Mouse (Mus musculus): ENCODE data around the gene Mpped2. TPM values are rescaled to one million over a fixed set of nuclear protein-coding genes. Genes with fewer than 3 reads are reported as not detected.

Gene Mpped2
- total and polyA plus RNA-seq, 2 experiments from 2014 or later: 39.1 to 80.0 TPM

DNA sequence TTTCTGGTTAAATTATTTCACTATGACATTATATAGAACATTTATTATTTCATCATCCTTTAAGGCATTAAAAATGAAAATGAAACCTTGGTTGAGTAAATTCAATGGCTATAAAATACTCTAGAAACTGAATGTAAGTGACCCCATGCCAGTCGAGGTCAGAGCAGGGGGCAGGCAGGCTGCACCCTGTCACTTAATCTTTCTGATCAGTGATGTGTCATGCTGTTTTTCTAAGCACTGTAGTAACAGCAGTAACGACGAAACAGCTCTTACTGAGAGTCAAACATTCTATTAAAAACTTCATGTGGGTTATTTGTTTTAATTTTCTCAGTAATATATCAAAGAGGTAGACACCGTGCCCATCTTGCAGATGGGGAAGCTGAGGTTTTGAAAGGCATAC, 153.4 kb downstream of the Mpped2 start:
- Histone ChIP-seq H3K9me3 (ENCODE audit: low read length) (no peaks in the 10 kb centered on the region), H3K36me3 (ENCODE audit: insufficient read depth, low read length) (no peaks in the 10 kb centered on the region), H3K4me1 (ENCODE audit: insufficient read depth, low read length) (peaks cover 3% of the 10 kb centered on the region; the same call in 1 of the 2 replicates), H3K4me2 (ENCODE audit: low read depth, low read length) (no peak overlapping the region), H3K27me3 (ENCODE audit: insufficient read depth, low read length) (no peaks in the 10 kb centered on the region), H3K27ac (no peak overlapping the region), H3K4me3 (ENCODE audit: low read length) (no peak overlapping the region), H3K9ac (replicated peaks; ENCODE audit: low read length) (no peak overlapping the region)
- DNase-seq (ENCODE audit: low spot score) (no peak), ATAC-seq (no peak)
- no peak for TF ChIP-seq CTCF (IDR thresholded peaks at IDR 0.05; ENCODE audit: low read depth)
- WGBS: 51% methylated on average over 4 of the region's 4 CpGs

DNA sequence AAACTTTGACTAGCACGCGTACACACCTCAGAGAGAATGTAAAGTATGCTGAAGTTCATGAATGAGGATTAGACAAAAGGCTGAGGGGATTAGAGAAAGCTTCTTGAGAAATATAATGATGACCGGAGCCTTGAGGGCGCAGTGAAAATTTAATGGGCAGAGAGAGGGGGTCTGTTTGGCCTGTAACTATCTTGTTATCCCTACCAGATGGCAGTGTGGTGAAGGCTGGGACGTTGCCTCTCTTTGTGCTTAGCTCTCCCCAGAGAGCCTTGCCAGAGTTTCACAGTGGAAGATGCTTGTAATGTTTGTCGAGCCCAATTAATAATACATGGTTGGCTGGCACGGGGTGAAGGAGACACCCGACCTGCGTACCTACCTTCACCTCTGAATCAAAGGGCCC, 156.3 kb downstream of the Mpped2 start:
- DNase-seq (ENCODE audit: low spot score) (peak; percentile 28), ATAC-seq (no peak)

DNA sequence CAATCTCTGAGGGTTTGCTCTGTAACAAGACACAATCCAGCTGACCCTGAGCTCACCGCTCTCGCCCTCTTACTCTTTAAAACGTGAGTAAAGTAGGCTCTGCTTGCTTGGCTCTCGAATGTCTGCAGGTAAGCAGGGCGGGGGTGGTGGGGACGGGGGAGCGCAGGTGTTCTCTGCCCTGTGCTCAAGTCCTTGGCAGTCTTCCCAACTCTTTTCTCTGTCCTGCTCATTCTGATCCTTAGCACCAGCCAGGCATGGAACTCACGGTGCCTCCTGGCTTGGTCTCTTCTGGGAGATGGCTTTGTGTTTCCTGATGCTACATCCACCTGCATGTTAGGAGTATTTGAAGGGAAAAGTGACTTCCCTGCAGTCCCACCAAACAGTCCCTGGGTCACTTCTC, 158.4 kb downstream of the Mpped2 start:
- Histone ChIP-seq H3K27ac (no peak overlapping the region), H3K4me1 (ENCODE audit: insufficient read depth, low read length) (peaks cover 18% of the 10 kb centered on the region), H3K36me3 (ENCODE audit: insufficient read depth, low read length) (no peaks in the 10 kb centered on the region), H3K9me3 (ENCODE audit: low read length) (no peaks in the 10 kb centered on the region), H3K4me2 (ENCODE audit: low read depth, low read length) (no peak overlapping the region), H3K9ac (replicated peaks; ENCODE audit: low read length) (no peak overlapping the region), H3K4me3 (ENCODE audit: low read length) (no peak overlapping the region), H3K27me3 (ENCODE audit: insufficient read depth, low read length) (no peaks in the 10 kb centered on the region)
- ATAC-seq: no peak
- no peak for TF ChIP-seq CTCF (IDR thresholded peaks at IDR 0.05; ENCODE audit: low read depth)
- 77% methylated on average over 8 of the region's 8 CpGs for WGBS
- DNase-seq (ENCODE audit: low spot score): no peak

More for the DNA sequence above, 156.3 kb downstream of the Mpped2 start:
- Histone ChIP-seq H3K4me2 (ENCODE audit: low read depth, low read length) (no peak overlapping the region), H3K4me1 (ENCODE audit: insufficient read depth, low read length) (peaks cover 9% of the 10 kb centered on the region; the same call in 1 of the 2 replicates), H3K9ac (replicated peaks; ENCODE audit: low read length) (no peak overlapping the region), H3K4me3 (ENCODE audit: low read length) (no peak overlapping the region), H3K9me3 (ENCODE audit: low read length) (no peaks in the 10 kb centered on the region), H3K27ac (no peak overlapping the region), H3K36me3 (ENCODE audit: insufficient read depth, low read length) (no peaks in the 10 kb centered on the region), H3K27me3 (ENCODE audit: insufficient read depth, low read length) (no peaks in the 10 kb centered on the region)
- TF ChIP-seq CTCF (IDR thresholded peaks at IDR 0.05; ENCODE audit: low read depth): no peak
- WGBS: 48% methylated on average over 9 of the region's 9 CpGs

DNA sequence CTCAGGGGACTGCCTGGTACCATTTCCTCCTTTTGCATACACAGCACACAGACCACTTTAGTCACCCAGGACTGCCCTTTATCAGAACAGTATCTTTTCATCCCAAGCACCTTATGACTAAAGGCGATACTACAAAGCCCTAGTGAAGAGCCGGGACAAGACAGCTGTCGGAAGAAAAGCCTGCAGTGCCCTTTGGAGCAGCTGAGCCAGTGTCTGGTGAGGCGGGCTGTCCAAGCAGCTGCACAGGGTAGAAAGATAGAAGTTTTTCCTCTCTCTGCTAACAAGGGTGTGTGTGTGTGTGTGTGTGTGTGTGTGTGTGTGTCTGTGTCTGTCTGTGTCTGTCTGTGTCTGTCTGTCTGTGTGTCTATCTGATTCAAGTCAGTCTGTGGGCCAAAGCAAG, 161.1 kb downstream of the Mpped2 start:
- peak; percentile 37; the same call in 1 of the 2 replicates for ATAC-seq
- Histone ChIP-seq H3K27me3 (ENCODE audit: insufficient read depth, low read length) (no peaks in the 10 kb centered on the region), H3K9ac (replicated peaks; ENCODE audit: low read length) (no peak overlapping the region), H3K4me3 (ENCODE audit: low read length) (no peak overlapping the region), H3K4me1 (ENCODE audit: insufficient read depth, low read length) (peaks cover 22% of the 10 kb centered on the region), H3K36me3 (ENCODE audit: insufficient read depth, low read length) (no peaks in the 10 kb centered on the region), H3K9me3 (ENCODE audit: low read length) (no peaks in the 10 kb centered on the region), H3K27ac (peak overlapping the region; percentile 45; the same call in 1 of the 2 replicates), H3K4me2 (ENCODE audit: low read depth, low read length) (no peak overlapping the region)
- no peak for TF ChIP-seq CTCF (IDR thresholded peaks at IDR 0.05; ENCODE audit: low read depth)
- 27% methylated on average over 4 of the region's 4 CpGs for WGBS
- peak; percentile 42 for DNase-seq (ENCODE audit: low spot score)

DNA sequence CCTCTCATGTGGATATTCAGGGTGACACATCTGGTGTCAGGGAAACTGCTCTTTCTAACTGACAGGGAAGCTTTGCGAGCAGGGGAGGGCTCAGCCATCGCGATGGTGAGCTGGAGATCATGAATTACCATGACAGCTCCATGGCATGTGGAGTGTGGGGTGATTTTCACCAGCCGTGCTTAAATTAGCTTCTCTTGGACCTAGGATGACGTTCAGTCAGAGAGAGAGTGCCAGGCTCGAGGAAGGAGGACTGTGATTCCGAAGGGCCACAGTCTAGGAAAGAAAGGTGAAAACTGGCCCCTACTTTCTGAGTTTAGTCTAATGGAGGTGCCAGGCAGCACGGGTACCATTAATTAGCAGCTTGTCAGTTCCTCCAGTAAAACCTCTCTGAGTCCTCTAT, 161.7 kb downstream of the Mpped2 start:
- H3K4me1 ChIP-seq (ENCODE audit: insufficient read depth, low read length): peaks cover 22% of the 10 kb centered on the region
- H3K4me3 ChIP-seq (ENCODE audit: low read length): no peak overlapping the region
- peak; percentile 53 for DNase-seq (ENCODE audit: low spot score)
- 0 out of 2 replicates have a peak overlapping the region, but pooled peaks have one; percentile 13 for H3K4me2 ChIP-seq (ENCODE audit: low read depth, low read length)
- TF ChIP-seq CTCF (IDR thresholded peaks at IDR 0.05; ENCODE audit: low read depth): no peak
- H3K36me3 ChIP-seq (ENCODE audit: insufficient read depth, low read length): no peaks in the 10 kb centered on the region
- H3K27me3 ChIP-seq (ENCODE audit: insufficient read depth, low read length): no peaks in the 10 kb centered on the region
- H3K27ac ChIP-seq: peak overlapping the region; percentile 45; the same call in 1 of the 2 replicates
- ATAC-seq: peak; percentile 58; the same call in 1 of the 2 replicates
- H3K9me3 ChIP-seq (ENCODE audit: low read length): no peaks in the 10 kb centered on the region
- no peak overlapping the region for H3K9ac ChIP-seq (replicated peaks; ENCODE audit: low read length)
- 13% methylated on average over 8 of the region's 8 CpGs for WGBS

DNA sequence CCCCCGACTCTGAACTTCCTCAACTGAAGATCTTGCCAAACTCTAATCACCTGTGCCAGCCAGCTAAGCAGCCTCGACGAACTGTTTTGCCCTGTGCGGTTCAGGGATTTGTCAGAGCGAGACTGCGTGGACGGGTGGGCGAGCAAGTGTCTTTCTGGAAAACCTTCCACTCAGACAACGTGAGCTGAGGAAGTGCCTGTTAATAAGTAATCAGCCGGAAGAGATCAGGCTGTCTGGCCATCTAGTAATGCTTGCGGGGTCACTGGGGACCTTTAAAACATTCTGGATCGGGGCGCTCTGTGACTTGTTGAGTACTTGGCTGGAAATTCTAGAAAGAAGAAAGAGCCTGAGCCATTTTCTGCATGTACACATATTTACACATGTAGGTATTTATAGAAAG, 162.1 kb downstream of the Mpped2 start:
- Histone ChIP-seq H3K9ac (replicated peaks; ENCODE audit: low read length) (no peak overlapping the region), H3K4me2 (ENCODE audit: low read depth, low read length) (0 out of 2 replicates have a peak overlapping the region, but pooled peaks have one; percentile 13), H3K4me3 (ENCODE audit: low read length) (no peak overlapping the region), H3K9me3 (ENCODE audit: low read length) (no peaks in the 10 kb centered on the region), H3K27ac (no peak overlapping the region), H3K27me3 (ENCODE audit: insufficient read depth, low read length) (no peaks in the 10 kb centered on the region), H3K4me1 (ENCODE audit: insufficient read depth, low read length) (peaks cover 22% of the 10 kb centered on the region), H3K36me3 (ENCODE audit: insufficient read depth, low read length) (no peaks in the 10 kb centered on the region)
- ATAC-seq (peak; percentile 12; the same call in 1 of the 2 replicates), DNase-seq (ENCODE audit: low spot score) (peak; percentile 22)
- WGBS: 42% methylated on average over 13 of the region's 13 CpGs
- no peak for TF ChIP-seq CTCF (IDR thresholded peaks at IDR 0.05; ENCODE audit: low read depth)

DNA sequence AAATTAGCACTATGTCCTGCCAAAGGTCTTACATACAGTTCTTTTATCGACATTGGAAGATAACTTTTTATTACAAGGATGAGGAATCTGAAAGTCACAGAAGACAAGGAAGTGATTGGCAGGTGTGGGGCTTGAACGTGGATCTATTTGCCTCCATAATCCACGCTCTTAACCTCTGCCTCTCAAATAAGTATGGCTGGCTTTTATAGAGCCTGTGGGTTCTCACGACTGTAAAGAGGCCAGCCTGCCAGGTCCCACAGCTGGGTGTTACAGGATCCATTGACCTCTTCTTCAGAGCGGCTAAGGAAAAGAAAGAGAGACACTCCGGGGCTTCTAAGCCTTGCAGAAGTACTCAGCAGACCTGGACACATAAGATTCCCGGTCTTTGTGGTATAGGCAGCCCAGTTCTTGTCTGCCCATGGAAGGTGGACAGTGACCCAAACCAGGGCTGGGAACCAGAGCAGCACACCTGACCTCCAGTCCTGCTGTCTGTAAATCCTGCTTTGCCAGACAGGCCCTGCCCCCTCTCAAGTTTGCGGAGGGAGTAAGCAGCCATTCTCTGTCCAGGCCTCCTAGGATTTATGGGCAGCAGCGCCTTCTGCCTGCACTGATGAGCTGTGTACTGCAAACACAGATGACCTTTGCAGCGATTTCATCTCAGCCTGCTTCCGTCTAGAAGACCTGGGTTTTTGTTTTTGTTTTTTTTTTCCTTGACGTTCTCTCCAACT, 162.7 kb downstream of the Mpped2 start:
- Histone ChIP-seq H3K4me3 (ENCODE audit: low read length) (no peak overlapping the region), H3K9ac (replicated peaks; ENCODE audit: low read length) (no peak overlapping the region), H3K36me3 (ENCODE audit: insufficient read depth, low read length) (no peaks in the 10 kb centered on the region), H3K27ac (no peak overlapping the region), H3K9me3 (ENCODE audit: low read length) (no peaks in the 10 kb centered on the region), H3K4me2 (ENCODE audit: low read depth, low read length) (no peak overlapping the region), H3K27me3 (ENCODE audit: insufficient read depth, low read length) (no peaks in the 10 kb centered on the region), H3K4me1 (ENCODE audit: insufficient read depth, low read length) (peaks cover 22% of the 10 kb centered on the region)
- DNase-seq (ENCODE audit: low spot score): peak; percentile 52
- TF ChIP-seq CTCF (IDR thresholded peaks at IDR 0.05; ENCODE audit: low read depth): peak; percentile 60
- 29% methylated on average over 12 of the region's 12 CpGs for WGBS
- ATAC-seq: peak; percentile 47; the same call in 1 of the 2 replicates

All from hindbrain, postnatal 0 days (tissue).